Mouse (Mus musculus) G1E (cell line): ENCODE data around the gene Srek1ip1. TPM values are rescaled to one million over a fixed set of nuclear protein-coding genes. Genes with fewer than 3 reads are reported as not detected.
A peak's percentile ranks its signal among the peaks of the same experiment; 100 is the strongest.

ENCODE experiments used
- ATAC-seq: 2 replicates; pipeline ENCODE4 v1.8.0; 2016; ENCODE audit warnings: mild to moderate bottlenecking; ENCODE audit not compliant: insufficient number of reproducible peaks, poor library complexity, low FRiP score, severe bottlenecking; ENCODE audit errors: extremely low read depth
- DNase-seq: peaks from one replicate; pipeline ENCODE4 v3.0.0; 2012; ENCODE audit warnings: low spot score
- H3K27me3 ChIP-seq: 2 replicates; pipeline ENCODE4 v1.6.1; 2012; ENCODE audit warnings: mild to moderate bottlenecking, low read length, inconsistent platforms; ENCODE audit not compliant: insufficient read depth
- H3K36me3 ChIP-seq: replicated peaks from 2 replicates; pipeline ENCODE3; 2012; ENCODE audit warnings: mild to moderate bottlenecking, inconsistent platforms
- H3K4me1 ChIP-seq: 2 replicates; pipeline ENCODE4 v1.6.1; 2012; ENCODE audit warnings: low read depth, low read length, inconsistent platforms, mixed read lengths; ENCODE audit not compliant: insufficient read depth
- H3K4me3 ChIP-seq: 2 replicates; pipeline ENCODE4 v1.5.1; 2012; ENCODE audit warnings: low read depth, mild to moderate bottlenecking, inconsistent platforms, low read length, moderate library complexity, mixed read lengths
- H3K9me3 ChIP-seq: replicated peaks from 2 replicates; pipeline ENCODE4 v1.6.1; 2012; ENCODE audit warnings: inconsistent platforms
- CTCF ChIP-seq: IDR thresholded peaks from 2 replicates; pipeline ENCODE4 v1.5.1; 2012; ENCODE audit warnings: low read depth, low read length, inconsistent platforms, mixed read lengths
- GATA1 ChIP-seq: IDR thresholded peaks from 2 replicates; pipeline ENCODE4 v1.6.1; 2012; ENCODE audit warnings: borderline replicate concordance, low read length, inconsistent platforms, mixed read lengths
- GATA2 ChIP-seq: IDR thresholded peaks from 2 replicates; pipeline ENCODE4 v1.6.1; 2012; ENCODE audit warnings: low read depth, low read length, inconsistent platforms, borderline replicate concordance
- POLR2AphosphoS5 ChIP-seq: IDR thresholded peaks from 2 replicates; pipeline ENCODE4 v1.6.1; 2012; ENCODE audit warnings: low read depth, low read length, inconsistent platforms; ENCODE audit not compliant: insufficient replicate concordance
- TAL1 ChIP-seq: conservative IDR thresholded peaks from 2 replicates; pipeline ENCODE4 v1.6.1; 2012; ENCODE audit warnings: low read depth, low read length, inconsistent platforms, mixed read lengths
- polyA plus RNA-seq: library from polyadenylated mRNA; stranded (reverse); fragments of >175 nt; gene quantifications from 2 replicates; pipeline ENCODE4 v1.2.3, GENCODE M21; 2012
- total RNA-seq, 2 experiments: library from RNA; stranded (forward) in 1 of 2; stranded (reverse) in 1 of 2; fragments of 200-1000 nt in 1 of 2; fragments of >200 nt in 1 of 2; fragmentation: Nextera tagmentation in 1 of 2; gene quantifications; 2 replicates each; pipeline ENCODE4 v1.2.3; 2014 to 2017

Gene Srek1ip1
- total and polyA plus RNA-seq, 3 experiments = 3.5 to 49.1 (median 38.4) TPM

GRCm38 (mm10) chr13:104805681-104806080 lies 13.4 kb downstream of the Srek1ip1 start:
- Histone ChIP-seq H3K36me3 (peaks cover 43% of the 10 kb centered on the region), H3K9me3 (no peaks in the 10 kb centered on the region), H3K4me1 (no peaks in the 10 kb centered on the region), H3K27me3 (no peaks in the 10 kb centered on the region), H3K4me3 (no peak overlapping the region)
- DNase-seq = no peak
- no peak for ATAC-seq
- no peak for TF ChIP-seq POLR2AphosphoS5
- TF ChIP-seq GATA1 = no peak
- no peak for TF ChIP-seq GATA2
- TF ChIP-seq TAL1 = no peak
- TF ChIP-seq CTCF = no peak

- Histone ChIP-seq H3K4me1 (peaks cover 29% of the 10 kb centered on the region), H3K27me3 (no peaks in the 10 kb centered on the region), H3K4me3 (peak overlapping the region; percentile 80), H3K9me3 (no peaks in the 10 kb centered on the region), H3K36me3 (peaks cover 29% of the 10 kb centered on the region)
- DNase-seq (no peak), ATAC-seq (no peak)
- no peak for TF ChIP-seq POLR2AphosphoS5
Observed at GRCm38 (mm10) chr13:104816270-104816634, 24.0 kb downstream of the Srek1ip1 start.

GRCm38 (mm10) chr13:104816635-104817571 lies 24.6 kb downstream of the Srek1ip1 start, which contains the start of gene Cwc27:
Cwc27 (minus strand) TSS chr13:104817142.
- Histone ChIP-seq H3K27me3 (no peaks in the 10 kb centered on the region), H3K4me1 (peaks cover 32% of the 10 kb centered on the region), H3K9me3 (no peaks in the 10 kb centered on the region), H3K36me3 (peaks cover 27% of the 10 kb centered on the region), H3K4me3 (peak within 1 kb of the TSS; percentile 80)
- peak; percentile 48 for DNase-seq
- peak; percentile 81 for ATAC-seq
- no peak for TF ChIP-seq POLR2AphosphoS5
- no peak for TF ChIP-seq GATA1
- TF ChIP-seq CTCF = no peak
- TF ChIP-seq GATA2 = no peak
- no peak for TF ChIP-seq TAL1

GRCm38 (mm10) chr13:104817696-104818095 lies 25.4 kb downstream of the Srek1ip1 start:
- Histone ChIP-seq H3K9me3 (no peaks in the 10 kb centered on the region), H3K27me3 (no peaks in the 10 kb centered on the region), H3K36me3 (peaks cover 25% of the 10 kb centered on the region), H3K4me1 (peaks cover 39% of the 10 kb centered on the region), H3K4me3 (peak overlapping the region; percentile 80)
- TF ChIP-seq TAL1 (no peak), CTCF (no peak), GATA2 (no peak), GATA1 (no peak), POLR2AphosphoS5 (no peak)
- ATAC-seq = no peak
- DNase-seq = peak; percentile 16

GRCm38 (mm10) chr13:104821192-104821591 lies 28.9 kb downstream of the Srek1ip1 start:
- Histone ChIP-seq H3K4me1 (peaks cover 52% of the 10 kb centered on the region), H3K4me3 (no peak overlapping the region), H3K9me3 (no peaks in the 10 kb centered on the region), H3K27me3 (no peaks in the 10 kb centered on the region), H3K36me3 (peaks cover 39% of the 10 kb centered on the region)
- TF ChIP-seq TAL1 = no peak
- no peak for DNase-seq
- no peak for ATAC-seq

- Histone ChIP-seq H3K36me3 (peaks cover 42% of the 10 kb centered on the region), H3K4me1 (peaks cover 53% of the 10 kb centered on the region), H3K9me3 (peaks cover under 1% of the 10 kb centered on the region; the same call in 1 of the 2 replicates), H3K4me3 (no peak overlapping the region), H3K27me3 (no peaks in the 10 kb centered on the region)
- TF ChIP-seq GATA1 (no peak), TAL1 (no peak), GATA2 (no peak), POLR2AphosphoS5 (no peak), CTCF (no peak)
- ATAC-seq (no peak), DNase-seq (no peak)
Observed at GRCm38 (mm10) chr13:104821908-104822307, 29.6 kb downstream of the Srek1ip1 start.
